Mouse (Mus musculus) liver, adult 2 months (tissue): ENCODE measurements around the gene Loxl1. TPM values are rescaled to one million over a fixed set of nuclear protein-coding genes. Genes with fewer than 3 reads are reported as not detected.

ENCODE experiments used
- DNase-seq: peaks from one replicate; pipeline ENCODE4 v3.0.0-alpha.2; 2011; ENCODE audit warnings: low read depth, low spot score; ENCODE audit errors: extremely low read depth
- H3K27ac ChIP-seq: fragments of 200-500 bp; replicated peaks from 2 replicates; pipeline ENCODE4 v1.5.1; 2012; ENCODE audit warnings: low read depth, mild to moderate bottlenecking, control low read depth, inconsistent platforms, low read length; ENCODE audit not compliant: insufficient read depth
- H3K27me3 ChIP-seq: fragments of 200-500 bp; 2 replicates; pipeline ENCODE4 v1.6.1; 2012; ENCODE audit warnings: mild to moderate bottlenecking, moderate library complexity, low read length, inconsistent platforms; ENCODE audit not compliant: control insufficient read depth, insufficient read depth
- H3K36me3 ChIP-seq: fragments of 200-500 bp; 2 replicates; pipeline ENCODE4 v1.6.1; 2012; ENCODE audit warnings: low read length, inconsistent platforms; ENCODE audit not compliant: control insufficient read depth, insufficient read depth
- H3K4me1 ChIP-seq: fragments of 200-500 bp; 2 replicates; pipeline ENCODE4 v1.6.1; 2011; ENCODE audit warnings: low read length; ENCODE audit not compliant: control insufficient read depth, insufficient read depth
- H3K4me3 ChIP-seq: fragments of 200-500 bp; 2 replicates; pipeline ENCODE4 v1.5.1; 2011; ENCODE audit warnings: low read depth, mild to moderate bottlenecking, control low read depth, low read length, moderate library complexity; ENCODE audit not compliant: insufficient read depth
- H3K79me2 ChIP-seq: fragments of 200-500 bp; 2 replicates; pipeline ENCODE4 v1.6.1; 2012; ENCODE audit warnings: inconsistent platforms, mild to moderate bottlenecking, low read length, moderate library complexity; ENCODE audit not compliant: control insufficient read depth, insufficient read depth
- H3K9ac ChIP-seq: fragments of 200-500 bp; 2 replicates; pipeline ENCODE4 v1.6.1; 2012; ENCODE audit warnings: low read depth, mild to moderate bottlenecking, control low read depth, inconsistent platforms, low read length
- CTCF ChIP-seq: fragments of 200-500 bp; IDR thresholded peaks from 2 replicates; pipeline ENCODE4 v1.5.1; 2011; ENCODE audit warnings: low read depth, low read length, control low read depth
- POLR2A ChIP-seq: fragments of 200-500 bp; IDR thresholded peaks from 2 replicates; pipeline ENCODE4 v1.6.1; 2011; ENCODE audit warnings: low read length, control low read depth; ENCODE audit not compliant: insufficient read depth; ENCODE audit errors: extremely low read depth
- WGBS: fragments of 180-500 bp; shearing (Covaris S2); methylation state at CpG from one replicate; pipeline ENCODE4 v1.1.7; 2018; 5-methylcytosine and 5-hydroxymethylcytosine counted together
- polyA plus RNA-seq: library from polyadenylated mRNA; depleted of rRNA; stranded (reverse); fragments of >200 nt; gene quantifications from 2 replicates; pipeline ENCODE4 v1.2.3, GENCODE M21; 2012; rRNA removed
- total RNA-seq: library from RNA; depleted of rRNA; stranded (reverse); fragments of >200 nt; gene quantifications from 2 replicates; pipeline ENCODE4 v1.2.3, GENCODE M21; 2014; rRNA removed

Gene Loxl1
- total RNA-seq: 0.74 and 1.0 TPM in 2 replicates
- polyA plus RNA-seq: 2.2 TPM in 2 replicates

GRCm38 (mm10) chr9:58312944-58313359 is at the start of gene Loxl1:
Loxl1 (minus strand) TSS chr9:58313186.
- H3K79me2 ChIP-seq: no peaks in the 10 kb centered on the region
- peak within 1 kb of the TSS; percentile 55 for H3K4me3 ChIP-seq
- 8% methylated on average over 21 of the region's 21 CpGs for WGBS
- peaks cover 17% of the 10 kb centered on the region for H3K27me3 ChIP-seq
- no peak for TF ChIP-seq CTCF
- TF ChIP-seq POLR2A: no peak
- H3K36me3 ChIP-seq: no peaks in the 10 kb centered on the region
- H3K4me1 ChIP-seq: 0 out of 2 replicates have a peak, but pooled peaks cover 1% of the 10 kb centered on the region
- no peak within 1 kb of the TSS for H3K27ac ChIP-seq
- DNase-seq: no peak
- H3K9ac ChIP-seq: peak within 1 kb of the TSS; percentile 40

GRCm38 (mm10) chr9:58361956-58362355 is 49.0 kb upstream of the Loxl1 start:
- 79% methylated on average over 7 of the region's 7 CpGs for WGBS

GRCm38 (mm10) chr9:58361373-58361772 is 48.4 kb upstream of the Loxl1 start:
- Histone ChIP-seq H3K36me3 (no peaks in the 10 kb centered on the region), H3K27ac (no peak overlapping the region), H3K4me1 (no peaks in the 10 kb centered on the region), H3K9ac (no peak overlapping the region), H3K27me3 (no peaks in the 10 kb centered on the region), H3K79me2 (no peaks in the 10 kb centered on the region), H3K4me3 (no peak overlapping the region)
- TF ChIP-seq POLR2A: no peak
- DNase-seq: no peak
- 77% methylated on average over 1 of the region's 1 CpGs for WGBS

More at GRCm38 (mm10) chr9:58361956-58362355, 49.0 kb upstream of the Loxl1 start:
- Histone ChIP-seq H3K9ac (no peak overlapping the region), H3K4me1 (no peaks in the 10 kb centered on the region), H3K36me3 (no peaks in the 10 kb centered on the region), H3K4me3 (no peak overlapping the region), H3K27ac (no peak overlapping the region), H3K27me3 (no peaks in the 10 kb centered on the region), H3K79me2 (no peaks in the 10 kb centered on the region)
- DNase-seq: no peak
- TF ChIP-seq CTCF: no peak
- TF ChIP-seq POLR2A: no peak

GRCm38 (mm10) chr9:58355262-58356050 is 42.5 kb upstream of the Loxl1 start:
- Histone ChIP-seq H3K27me3 (0 out of 2 replicates have a peak, but pooled peaks cover 3% of the 10 kb centered on the region), H3K4me3 (no peak overlapping the region), H3K79me2 (no peaks in the 10 kb centered on the region), H3K4me1 (no peaks in the 10 kb centered on the region), H3K27ac (no peak overlapping the region), H3K36me3 (no peaks in the 10 kb centered on the region), H3K9ac (no peak overlapping the region)
- TF ChIP-seq POLR2A: no peak
- no peak for TF ChIP-seq CTCF
- 44% methylated on average over 6 of the region's 6 CpGs for WGBS
- DNase-seq: no peak

- H3K4me3 ChIP-seq: no peak overlapping the region
- no peak overlapping the region for H3K27ac ChIP-seq
- no peaks in the 10 kb centered on the region for H3K4me1 ChIP-seq
- no peak for DNase-seq
- 84% methylated on average over 6 of the region's 6 CpGs for WGBS
- H3K27me3 ChIP-seq: 0 out of 2 replicates have a peak, but pooled peaks cover 3% of the 10 kb centered on the region
- no peak overlapping the region for H3K9ac ChIP-seq
- no peaks in the 10 kb centered on the region for H3K79me2 ChIP-seq
- no peaks in the 10 kb centered on the region for H3K36me3 ChIP-seq
- no peak for TF ChIP-seq CTCF
- TF ChIP-seq POLR2A: no peak
These were observed 41.7 kb upstream of the Loxl1 start for GRCm38 (mm10) chr9:58354701-58355100.

GRCm38 (mm10) chr9:58353224-58353623 is 40.2 kb upstream of the Loxl1 start:
- H3K27me3 ChIP-seq: 0 out of 2 replicates have a peak, but pooled peaks cover 3% of the 10 kb centered on the region
- H3K9ac ChIP-seq: no peak overlapping the region
- H3K36me3 ChIP-seq: no peaks in the 10 kb centered on the region
- DNase-seq: no peak
- H3K27ac ChIP-seq: no peak overlapping the region
- TF ChIP-seq POLR2A (no peak), CTCF (no peak)
- no peaks in the 10 kb centered on the region for H3K79me2 ChIP-seq
- H3K4me1 ChIP-seq: no peaks in the 10 kb centered on the region
- no peak overlapping the region for H3K4me3 ChIP-seq
- 83% methylated on average over 6 of the region's 6 CpGs for WGBS
